Mouse (Mus musculus): Measurements from ENCODE around the gene Slc30a7. TPM values are rescaled to one million over a fixed set of nuclear protein-coding genes. Genes with fewer than 3 reads are reported as not detected.

The Slc30a7 gene
- polyA plus RNA-seq (2014; fragmentation: Illumina TruSeq; extraction: RNeasy Lipid Tissue Mini Kit (QIAGEN cat#74804); ENCODE audit: low read depth, low replicate concordance) = 81.3 TPM

GRCm38 (mm10) chr3:116006978-116007940 is at the start of gene Slc30a7, which contains the start of gene Extl2:
TSS of gene Slc30a7 (minus strand) at chr3:116007406.
TSS of gene Extl2 (plus strand) at chr3:116007462.

Other genes with a start within 250 kb of the Slc30a7 start
- 11.0 TPM for gene Dph5, start 119.6 kb downstream of the Slc30a7 start, polyA plus RNA-seq (2014; fragmentation: Illumina TruSeq; extraction: RNeasy Lipid Tissue Mini Kit (QIAGEN cat#74804); ENCODE audit: low read depth, low replicate concordance)
- gene Extl2, start 56 bp upstream of the Slc30a7 start, polyA plus RNA-seq (2014; fragmentation: Illumina TruSeq; extraction: RNeasy Lipid Tissue Mini Kit (QIAGEN cat#74804); ENCODE audit: low read depth, low replicate concordance) = 15.7 TPM
- gene Vcam1, start 122.3 kb upstream of the Slc30a7 start, polyA plus RNA-seq (2014; fragmentation: Illumina TruSeq; extraction: RNeasy Lipid Tissue Mini Kit (QIAGEN cat#74804); ENCODE audit: low read depth, low replicate concordance) = 23.6 TPM
- gene Gpr88, start 246.1 kb upstream of the Slc30a7 start, polyA plus RNA-seq (2014; fragmentation: Illumina TruSeq; extraction: RNeasy Lipid Tissue Mini Kit (QIAGEN cat#74804); ENCODE audit: low read depth, low replicate concordance) = 1.3 TPM